Mouse (Mus musculus) ES-E14 (cell line): ENCODE measurements around the gene Svep1.

Experiments
- HCFC1 ChIP-seq: IDR thresholded peaks from 2 replicates; pipeline ENCODE4 v1.6.1; 2012; ENCODE audit warnings: low read length, inconsistent platforms, borderline replicate concordance; ENCODE audit not compliant: insufficient read depth
- ZC3H11A ChIP-seq: IDR thresholded peaks from 2 replicates; pipeline ENCODE4 v1.6.1; 2012; ENCODE audit warnings: low read depth, mild to moderate bottlenecking, inconsistent platforms, low read length, borderline replicate concordance
- ZNF384 ChIP-seq: IDR thresholded peaks from 2 replicates; pipeline ENCODE4 v1.6.1; 2012; ENCODE audit warnings: low read depth, low read length, inconsistent platforms

GRCm38 (mm10) chr4:58205750-58206114 is 927 bp downstream of the Svep1 start:
- TF ChIP-seq ZNF384 (no peak), ZC3H11A (no peak), HCFC1 (no peak)
